Mouse (Mus musculus) effector memory CD4-positive, alpha-beta T cell, adult 5 months (primary cell): ENCODE results near the gene Zc3h15. TPM values are rescaled to one million over a fixed set of nuclear protein-coding genes. Genes with fewer than 3 reads are reported as not detected.

ENCODE experiments used
- polyA plus RNA-seq: library from polyadenylated mRNA; unstranded; fragments of 100-300 nt; shearing (Covaris generic); gene quantifications from one replicate; pipeline ENCODE4 v1.2.1, GENCODE M21; 2017

Gene Zc3h15
- 148 TPM for polyA plus RNA-seq

GRCm38 (mm10) chr2:83644276-83645252, at the start of gene Zc3h15:
TSS of gene Zc3h15 (plus strand) at chr2:83644435.

Other genes starting within 250 kb of the Zc3h15 start
- gene Itgav, start 80.0 kb downstream of the Zc3h15 start, polyA plus RNA-seq, result 107 TPM
- 0.67 TPM for gene Fam171b, start 168.2 kb downstream of the Zc3h15 start, polyA plus RNA-seq